Mouse (Mus musculus) embryonic fibroblast, embryonic 13.5 days (primary cell): ENCODE measurements around the gene Jmjd6.

ENCODE experiments used
- CTCF ChIP-seq: IDR thresholded peaks from 2 replicates; pipeline ENCODE4 v1.5.1; 2011; ENCODE audit warnings: mild to moderate bottlenecking, control low read depth, low read length, moderate library complexity, borderline replicate concordance; ENCODE audit not compliant: insufficient read depth
- POLR2A ChIP-seq: IDR thresholded peaks from 2 replicates; pipeline ENCODE4 v1.6.1; 2011; ENCODE audit warnings: low read depth, mild to moderate bottlenecking, control low read depth, low read length, moderate library complexity

DNA sequence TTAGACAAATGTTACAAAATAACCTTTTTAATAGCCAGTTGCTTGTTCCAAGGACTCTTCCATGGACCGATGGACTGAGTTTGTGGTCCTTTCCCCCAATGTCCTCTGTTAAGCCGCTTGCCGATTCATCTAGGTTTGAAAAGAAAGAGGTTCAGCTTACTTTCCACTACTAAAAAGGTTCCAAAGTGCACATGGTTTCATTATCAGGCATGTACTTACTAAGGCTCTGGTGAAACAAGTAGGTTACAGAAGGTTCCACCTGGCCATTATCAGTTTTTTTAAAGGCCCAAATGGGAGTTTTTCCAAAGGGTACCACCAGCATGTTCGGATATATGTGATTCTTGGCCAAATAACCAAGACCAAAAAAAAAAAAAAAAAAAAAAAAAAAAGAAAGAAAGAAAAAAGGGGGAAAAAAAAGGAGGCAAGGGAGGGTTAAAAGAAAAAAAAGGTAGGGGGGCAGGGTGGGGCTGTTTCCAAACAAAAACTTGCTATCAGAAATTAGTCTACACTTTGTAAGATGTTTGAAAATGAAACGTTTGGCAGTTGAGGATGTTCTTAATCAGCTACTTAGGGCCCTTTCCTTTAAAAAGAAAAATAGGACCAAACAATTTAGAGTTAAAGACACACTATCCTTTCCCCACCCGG is 7.7 kb upstream of the Jmjd6 start:
- TF ChIP-seq CTCF (no peak), POLR2A (no peak)
